Mouse (Mus musculus) spleen, adult 2 months (tissue): Measurements from ENCODE around the gene Aplp1.

Experiments used
- CTCF ChIP-seq: fragments of 200-500 bp; IDR thresholded peaks from 2 replicates; pipeline ENCODE4 v1.5.1; 2011; ENCODE audit warnings: mild to moderate bottlenecking, inconsistent platforms; ENCODE audit not compliant: insufficient read depth, insufficient read length, insufficient replicate concordance; ENCODE audit errors: extremely low read depth
- POLR2A ChIP-seq: fragments of 200-500 bp; IDR thresholded peaks from 2 replicates; pipeline ENCODE4 v1.6.1; 2011; ENCODE audit warnings: low read depth, low read length, inconsistent platforms

DNA sequence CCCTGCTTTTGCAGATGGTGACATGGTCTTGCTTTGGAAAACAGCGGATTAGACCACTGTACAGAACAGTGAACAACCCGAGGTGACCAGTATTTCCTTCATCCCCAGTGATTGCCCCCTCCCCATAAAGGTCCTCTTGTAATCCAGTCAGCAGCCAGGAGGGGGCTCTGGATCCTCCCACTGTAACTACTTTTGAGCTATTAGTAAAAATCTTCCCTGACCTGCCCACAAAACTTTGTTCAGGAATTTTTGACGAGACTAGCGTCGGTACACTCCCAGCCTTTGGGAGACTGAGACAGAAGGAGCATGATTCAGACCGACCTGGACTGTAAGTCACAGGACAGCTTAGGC lies 45.6 kb upstream of the Aplp1 start:
- TF ChIP-seq POLR2A (no peak), CTCF (no peak)
